ENCODE assay signal across 28 mouse cellular contexts in the genomic region with DNA sequence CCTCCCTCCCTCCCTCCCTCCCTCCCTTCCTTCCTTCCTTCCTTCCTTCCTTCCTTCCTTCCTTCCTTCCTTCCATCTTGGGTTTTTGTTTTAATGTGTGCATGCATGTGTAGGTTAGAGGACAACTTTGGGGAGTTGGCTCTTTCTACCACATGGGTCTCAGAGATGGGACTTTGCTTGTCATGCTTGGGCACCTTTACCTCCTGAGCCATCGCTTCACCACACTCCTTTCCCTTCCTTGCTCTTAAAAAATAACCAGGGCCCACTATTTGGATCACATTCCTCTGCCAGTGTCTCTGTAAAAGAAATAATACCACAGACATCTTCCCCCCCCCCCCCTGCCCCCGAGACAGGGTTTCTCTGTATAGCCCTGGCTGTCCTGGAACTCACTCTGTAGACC. TPM values are rescaled to one million over a fixed set of nuclear protein-coding genes. Genes with fewer than 3 reads are reported as not detected.
A peak's percentile ranks its signal among the peaks of the same experiment; 100 is the strongest.
DNase-seq lines count a peak whose midpoint lies in the region; ATAC-seq lines count a peak whose summit lies in the region.
"Had no signal": no experiment of that assay in that cellular context is flagged by ENCODE, and none has a peak within 500 bp of the region (broad histone marks: within the 10 kb centered on the region; RNA-seq: fewer than 3 reads in every experiment).

No protein-coding gene starts in this region.

- peaks cover 28% of the 10 kb centered on the region for H3K36me3 ChIP-seq in kidney, embryonic 15.5 days
- H3K36me3 ChIP-seq in kidney, embryonic 14.5 days (ENCODE audit: control insufficient read depth, insufficient read depth, low read length) = peaks cover 3% of the 10 kb centered on the region; the same call in 1 of the 2 replicates
- H3K36me3 ChIP-seq in liver, embryonic 12.5 days = peaks cover 45% of the 10 kb centered on the region

- WGBS in kidney, embryonic 15.5 days = 76% methylated on average over 2 of the region's 2 CpGs
- WGBS in kidney, embryonic 14.5 days = 85% methylated on average over 2 of the region's 2 CpGs
- 85% methylated on average over 2 of the region's 2 CpGs for WGBS in liver, embryonic 12.5 days (ENCODE audit: insufficient replicate concordance)

- ATAC-seq in kidney, embryonic 15.5 days (replicated peaks; ENCODE audit: low FRiP score) = no peak
- ATAC-seq in kidney, embryonic 14.5 days (ENCODE audit: low FRiP score, low TSS enrichment) = no peak
- no peak for ATAC-seq in liver, embryonic 12.5 days
- ATAC-seq: activated CD4-positive, CD25-positive, alpha-beta regulatory T cell, adult 4 months; CD4-positive, CD25-positive, alpha-beta regulatory T cell, adult 4 months; forebrain, embryonic 14.5 days; Patski had no signal

- no peak overlapping the region for H3K27ac ChIP-seq in kidney, embryonic 15.5 days
- H3K27ac ChIP-seq in kidney, embryonic 14.5 days (ENCODE audit: low read depth, low read length) = no peak overlapping the region
- no peak overlapping the region for H3K27ac ChIP-seq in liver, embryonic 12.5 days
- H3K27ac ChIP-seq: embryonic facial prominence, embryonic 13.5 days; embryonic facial prominence, embryonic 15.5 days; forebrain, embryonic 10.5 days; forebrain, embryonic 12.5 days had no signal

- no peak overlapping the region for H3K4me3 ChIP-seq in kidney, embryonic 15.5 days (replicated peaks)
- no peak overlapping the region for H3K4me3 ChIP-seq in kidney, embryonic 14.5 days (ENCODE audit: low read length)
- H3K4me3 ChIP-seq in liver, embryonic 12.5 days = no peak overlapping the region
- H3K4me3 ChIP-seq: embryonic facial prominence, embryonic 13.5 days; embryonic facial prominence, embryonic 15.5 days; erythroblast, embryonic 14.5 days; forebrain, embryonic 10.5 days; forebrain, embryonic 12.5 days had no signal

- no peak overlapping the region for H3K9ac ChIP-seq in kidney, embryonic 15.5 days
- H3K9ac ChIP-seq in kidney, embryonic 14.5 days (ENCODE audit: low read depth, low read length) = no peak overlapping the region
- no peak overlapping the region for H3K9ac ChIP-seq in liver, embryonic 12.5 days
- H3K9ac ChIP-seq: embryonic facial prominence, embryonic 13.5 days; embryonic facial prominence, embryonic 15.5 days; forebrain, embryonic 12.5 days had no signal

- H3K9me3 ChIP-seq in kidney, embryonic 15.5 days (replicated peaks) = no peaks in the 10 kb centered on the region
- no peaks in the 10 kb centered on the region for H3K9me3 ChIP-seq in kidney, embryonic 14.5 days (ENCODE audit: control insufficient read depth, low read length)
- no peaks in the 10 kb centered on the region for H3K9me3 ChIP-seq in liver, embryonic 12.5 days (replicated peaks)
- H3K9me3 ChIP-seq: embryonic facial prominence, embryonic 13.5 days; embryonic facial prominence, embryonic 15.5 days; forebrain, embryonic 10.5 days; forebrain, embryonic 12.5 days had no signal

- peak; percentile 49 for DNase-seq in kidney, adult 11 months
- peak; percentile 41 to 54 for DNase-seq in kidney, adult 8-10 months
- DNase-seq in kidney, postnatal 10 days = peak; percentile 23
- peak; percentile 15 to 60 for DNase-seq in kidney, postnatal 25 days
- no peak for DNase-seq in adrenal gland, postnatal 14 days
- DNase-seq: adrenal gland, adult 8-10 months; adrenal gland, postnatal 25 days; B cell, adult 2 months; cerebellum, adult 11 months; cerebellum, adult 18-20 months; cerebellum, adult 8-10 months; cerebellum, adult 9-11 months; cerebellum, postnatal 14 days; cerebellum, postnatal 36 days; embryo, embryonic 11 days had no signal

- 0 out of 2 replicates have a peak, but pooled peaks cover 2% of the 10 kb centered on the region for H3K4me1 ChIP-seq in kidney, embryonic 15.5 days
- no peaks in the 10 kb centered on the region for H3K4me1 ChIP-seq in kidney, embryonic 14.5 days (ENCODE audit: control insufficient read depth, insufficient read depth, low read length)
- H3K4me1 ChIP-seq in liver, embryonic 12.5 days = 0 out of 2 replicates have a peak, but pooled peaks cover 8% of the 10 kb centered on the region
- H3K4me1 ChIP-seq: embryonic facial prominence, embryonic 15.5 days; forebrain, embryonic 10.5 days; forebrain, embryonic 12.5 days had no signal

- H3K27me3 ChIP-seq in kidney, embryonic 15.5 days = no peaks in the 10 kb centered on the region
- H3K27me3 ChIP-seq in kidney, embryonic 14.5 days (ENCODE audit: control insufficient read depth, insufficient read depth, low read length) = no peaks in the 10 kb centered on the region
- H3K27me3 ChIP-seq in liver, embryonic 12.5 days (replicated peaks) = no peaks in the 10 kb centered on the region
- H3K27me3 ChIP-seq: CH12.LX; embryonic facial prominence, embryonic 13.5 days; embryonic facial prominence, embryonic 15.5 days; forebrain, embryonic 12.5 days; Patski had no signal

- no peak overlapping the region for H3K4me2 ChIP-seq in kidney, embryonic 15.5 days
- no peak overlapping the region for H3K4me2 ChIP-seq in kidney, embryonic 14.5 days (replicated peaks; ENCODE audit: low read depth, low read length)
- H3K4me2 ChIP-seq in liver, embryonic 12.5 days = no peak overlapping the region
- H3K4me2 ChIP-seq: embryonic facial prominence, embryonic 13.5 days; embryonic facial prominence, embryonic 15.5 days; forebrain, embryonic 12.5 days had no signal

RNA-seq across cellular contexts. Expression of a gene that starts 8.8 kb away (rescaled TPM):
- 44.7 and 45.9 TPM in 2 replicates for polyA plus RNA-seq in kidney, embryonic 15.5 days (2015; fragmentation: Nextera tagmentation; extraction: Ambion mirVana)
- 34.3 and 53.7 TPM in 2 replicates for polyA plus RNA-seq in kidney, embryonic 14.5 days (2014; fragmentation: Nextera tagmentation; extraction: Ambion mirVana)
- 27.1 and 30.2 TPM in 2 replicates for total RNA-seq in adrenal gland, postnatal 14 days (2021)
- 27.7 and 27.8 TPM in 2 replicates for polyA plus RNA-seq in liver, embryonic 12.5 days (2016; fragmentation: Nextera tagmentation; extraction: Ambion mirVana)

RNA-seq across cellular contexts. Expression of a gene that starts 21.1 kb away (rescaled TPM):
- polyA plus RNA-seq in kidney, embryonic 15.5 days (2015; fragmentation: Nextera tagmentation; extraction: Ambion mirVana) = 51.8 and 52.3 TPM in 2 replicates
- 40.3 and 45.4 TPM in 2 replicates for polyA plus RNA-seq in kidney, embryonic 14.5 days (2014; fragmentation: Nextera tagmentation; extraction: Ambion mirVana)
- 54.9 and 57.5 TPM in 2 replicates for total RNA-seq in adrenal gland, postnatal 14 days (2021)
- polyA plus RNA-seq in liver, embryonic 12.5 days (2016; fragmentation: Nextera tagmentation; extraction: Ambion mirVana) = 47.4 and 49.6 TPM in 2 replicates

RNA-seq across cellular contexts. Expression of a gene that starts 58.4 kb away (rescaled TPM):
- 1.2 and 1.5 TPM in 2 replicates for polyA plus RNA-seq in kidney, embryonic 15.5 days (2015; fragmentation: Nextera tagmentation; extraction: Ambion mirVana)
- polyA plus RNA-seq in kidney, embryonic 14.5 days (2014; fragmentation: Nextera tagmentation; extraction: Ambion mirVana) = 0.87 and 1.7 TPM in 2 replicates
- 10.2 and 11.2 TPM in 2 replicates for total RNA-seq in adrenal gland, postnatal 14 days (2021)
- 3.8 and 4.1 TPM in 2 replicates for polyA plus RNA-seq in liver, embryonic 12.5 days (2016; fragmentation: Nextera tagmentation; extraction: Ambion mirVana)
- polyA plus RNA-seq: embryonic facial prominence, embryonic 13.5 days had no signal
